Mouse (Mus musculus) kidney, embryonic 14.5 days (tissue): Measurements from ENCODE around the gene Gzmg. TPM values are rescaled to one million over a fixed set of nuclear protein-coding genes. Genes with fewer than 3 reads are reported as not detected.
"Not testable (repeated sequence)": the region's sequence is repeated elsewhere in the genome, so short reads cannot be mapped to it uniquely, and the experiment has no call there.

ENCODE experiments used
- ATAC-seq: fragments of 200-750 bp; cut with Nextera tagmentation; 2 replicates; pipeline ENCODE4 v1.8.0; 2017; ENCODE audit warnings: moderate number of reproducible peaks, mild to moderate bottlenecking, moderate TSS enrichment, moderate library complexity; ENCODE audit not compliant: low FRiP score, low TSS enrichment
- H3K27ac ChIP-seq: fragments of 300-500 bp; sonication (generic); 2 replicates; pipeline ENCODE4 v1.5.1; 2014; ENCODE audit warnings: low read depth, mild to moderate bottlenecking, low read length, moderate library complexity, mixed read lengths
- H3K27me3 ChIP-seq: fragments of 300-500 bp; sonication (generic); 2 replicates; pipeline ENCODE4 v1.6.1; 2014; ENCODE audit warnings: mild to moderate bottlenecking, low read length; ENCODE audit not compliant: control insufficient read depth, insufficient read depth
- H3K36me3 ChIP-seq: fragments of 300-500 bp; sonication (generic); 2 replicates; pipeline ENCODE4 v1.6.1; 2014; ENCODE audit warnings: low read length, mixed read lengths; ENCODE audit not compliant: control insufficient read depth, insufficient read depth
- H3K4me1 ChIP-seq: fragments of 300-500 bp; sonication (generic); 2 replicates; pipeline ENCODE4 v1.6.1; 2014; ENCODE audit warnings: low read length, mixed read lengths; ENCODE audit not compliant: control insufficient read depth, insufficient read depth
- H3K4me2 ChIP-seq: fragments of 300-500 bp; sonication (generic); replicated peaks from 2 replicates; pipeline ENCODE4 v1.6.1; 2014; ENCODE audit warnings: low read depth, mild to moderate bottlenecking, low read length
- H3K4me3 ChIP-seq: fragments of 300-500 bp; sonication (generic); 2 replicates; pipeline ENCODE4 v1.5.1; 2014; ENCODE audit warnings: mild to moderate bottlenecking, low read length
- H3K9ac ChIP-seq: fragments of 300-500 bp; sonication (generic); 2 replicates; pipeline ENCODE4 v1.6.1; 2014; ENCODE audit warnings: low read depth, mild to moderate bottlenecking, low read length, moderate library complexity
- H3K9me3 ChIP-seq: fragments of 300-500 bp; sonication (generic); 2 replicates; pipeline ENCODE4 v1.6.1; 2016; ENCODE audit warnings: low read length; ENCODE audit not compliant: control insufficient read depth
- WGBS: fragments of 180-500 bp; shearing (Covaris S2); extraction: QIAGEN DNeasy Blood & Tissue Kit; methylation state at CpG from one replicate; pipeline ENCODE4 v1.1.7; 2014; 5-methylcytosine and 5-hydroxymethylcytosine counted together
- polyA plus RNA-seq: library from polyadenylated mRNA; unstranded; fragments of >200 nt; fragmentation: Nextera tagmentation; extraction: Ambion mirVana; gene quantifications from 2 replicates; pipeline ENCODE4 v1.2.1, GENCODE M21; 2014

Gene Gzmg
- polyA plus RNA-seq: not detected in 2 replicates

GRCm38 (mm10) chr14:56159479-56159878, at the start of gene Gzmg:
Gene Gzmg, minus strand, starts transcription at chr14:56159579.
- not testable (repeated sequence) for ATAC-seq, H3K9me3 ChIP-seq, H3K27ac ChIP-seq, H3K27me3 ChIP-seq, H3K4me1 ChIP-seq, H3K36me3 ChIP-seq, H3K9ac ChIP-seq, H3K4me2 ChIP-seq, H3K4me3 ChIP-seq
- 78% methylated on average over 2 of the region's 2 CpGs for WGBS

GRCm38 (mm10) chr14:56205613-56206012, 46.2 kb upstream of the Gzmg start:
- H3K9me3 ChIP-seq: no peaks in the 10 kb centered on the region

GRCm38 (mm10) chr14:56205021-56205420, 45.6 kb upstream of the Gzmg start:
- not testable (repeated sequence) for H3K27ac ChIP-seq
- WGBS: 31% methylated on average over 5 of the region's 5 CpGs

More at GRCm38 (mm10) chr14:56205613-56206012, 46.2 kb upstream of the Gzmg start:
- Histone ChIP-seq H3K4me1 (no peaks in the 10 kb centered on the region), H3K4me2 (no peak overlapping the region), H3K27me3 (no peaks in the 10 kb centered on the region), H3K27ac (no peak overlapping the region), H3K36me3 (no peaks in the 10 kb centered on the region), H3K4me3 (no peak overlapping the region), H3K9ac (no peak overlapping the region)
- 85% methylated on average over 1 of the region's 1 CpGs for WGBS
- no peak for ATAC-seq

GRCm38 (mm10) chr14:56203975-56204374, 44.6 kb upstream of the Gzmg start:
- ATAC-seq: no peak
- WGBS: 8% methylated on average over 2 of the region's 2 CpGs
- no peaks in the 10 kb centered on the region for H3K36me3 ChIP-seq
- H3K4me3 ChIP-seq: no peak overlapping the region
- H3K4me1 ChIP-seq: no peaks in the 10 kb centered on the region
- H3K9ac ChIP-seq: no peak overlapping the region
- H3K9me3 ChIP-seq: no peaks in the 10 kb centered on the region
- H3K27me3 ChIP-seq: no peaks in the 10 kb centered on the region
- no peak overlapping the region for H3K27ac ChIP-seq
- no peak overlapping the region for H3K4me2 ChIP-seq

More at GRCm38 (mm10) chr14:56205021-56205420, 45.6 kb upstream of the Gzmg start:
- not testable (repeated sequence) for ATAC-seq, H3K4me3 ChIP-seq, H3K9ac ChIP-seq, H3K4me2 ChIP-seq, H3K4me1 ChIP-seq, H3K9me3 ChIP-seq, H3K36me3 ChIP-seq, H3K27me3 ChIP-seq

GRCm38 (mm10) chr14:56186946-56187345, 27.6 kb upstream of the Gzmg start:
- H3K4me2 ChIP-seq: no peak overlapping the region
- H3K36me3 ChIP-seq: no peaks in the 10 kb centered on the region
- H3K9me3 ChIP-seq: no peaks in the 10 kb centered on the region
- no peaks in the 10 kb centered on the region for H3K4me1 ChIP-seq
- no peaks in the 10 kb centered on the region for H3K27me3 ChIP-seq
- no peak overlapping the region for H3K9ac ChIP-seq
- H3K27ac ChIP-seq: no peak overlapping the region
- WGBS: 51% methylated on average over 6 of the region's 6 CpGs
- H3K4me3 ChIP-seq: no peak overlapping the region
- no peak for ATAC-seq

- H3K27me3 ChIP-seq: no peaks in the 10 kb centered on the region
- H3K4me3 ChIP-seq: no peak overlapping the region
- no peak overlapping the region for H3K27ac ChIP-seq
- no peaks in the 10 kb centered on the region for H3K36me3 ChIP-seq
- no peaks in the 10 kb centered on the region for H3K4me1 ChIP-seq
- no peak overlapping the region for H3K4me2 ChIP-seq
- no peak for ATAC-seq
- H3K9ac ChIP-seq: no peak overlapping the region
- WGBS: 68% methylated on average over 5 of the region's 5 CpGs
- H3K9me3 ChIP-seq: no peaks in the 10 kb centered on the region
Observed at GRCm38 (mm10) chr14:56186521-56186920, 27.1 kb upstream of the Gzmg start.

GRCm38 (mm10) chr14:56177651-56178050, 18.3 kb upstream of the Gzmg start:
- 24% methylated on average over 8 of the region's 8 CpGs for WGBS
- ATAC-seq, H3K9ac ChIP-seq, H3K27ac ChIP-seq, H3K4me3 ChIP-seq, H3K36me3 ChIP-seq, H3K9me3 ChIP-seq, H3K4me2 ChIP-seq, H3K27me3 ChIP-seq, H3K4me1 ChIP-seq: not testable (repeated sequence)

- Histone ChIP-seq H3K4me3 (no peak within 1 kb of the TSS), H3K4me2 (no peak within 1 kb of the TSS), H3K27me3 (no peaks in the 10 kb centered on the region), H3K4me1 (no peaks in the 10 kb centered on the region), H3K9me3 (no peaks in the 10 kb centered on the region), H3K27ac (no peak within 1 kb of the TSS), H3K36me3 (no peaks in the 10 kb centered on the region), H3K9ac (no peak within 1 kb of the TSS)
- 88% methylated on average over 5 of the region's 5 CpGs for WGBS
- no peak for ATAC-seq
Observed at GRCm38 (mm10) chr14:56174499-56174898, 15.1 kb upstream of the Gzmg start, which contains the start of gene Gzmn. Gene Gzmn, minus strand, starts transcription at chr14:56174599.

- ATAC-seq: no peak
- Histone ChIP-seq H3K4me2 (no peak overlapping the region), H3K4me1 (no peaks in the 10 kb centered on the region), H3K27ac (no peak overlapping the region), H3K4me3 (no peak overlapping the region), H3K27me3 (no peaks in the 10 kb centered on the region), H3K36me3 (no peaks in the 10 kb centered on the region), H3K9ac (no peak overlapping the region), H3K9me3 (no peaks in the 10 kb centered on the region)
- WGBS: 94% methylated on average over 6 of the region's 6 CpGs
Observed at GRCm38 (mm10) chr14:56173396-56173795, 14.0 kb upstream of the Gzmg start.
